Comparison of ENCODE assay signal across 9 mouse cellular contexts in genomic region chr1:154102871-154103596, GRCm38 (mm10).
DNase-seq lines count a peak whose midpoint lies in the region; ATAC-seq and TF ChIP-seq lines count a peak whose summit lies in the region.
"Had no signal": no experiment of that assay in that cellular context is flagged by ENCODE, and none has a peak within 500 bp of the region (broad histone marks: within the 10 kb centered on the region; RNA-seq: fewer than 3 reads in every experiment).

No protein-coding gene starts in this region.

- no peaks in the 10 kb centered on the region for H3K36me3 ChIP-seq in hindbrain, embryonic 14.5 days (replicated peaks; ENCODE audit: control insufficient read depth, insufficient read depth)
- H3K36me3 ChIP-seq in stomach, embryonic 14.5 days (ENCODE audit: control insufficient read depth, insufficient read depth, low read length) = no peaks in the 10 kb centered on the region

- H3K4me3 ChIP-seq in cerebellum, adult 2 months (replicated peaks; ENCODE audit: insufficient read depth, low read depth, low read length) = no peak overlapping the region
- no peak overlapping the region for H3K4me3 ChIP-seq in hindbrain, embryonic 14.5 days (replicated peaks; ENCODE audit: low read length)
- no peak overlapping the region for H3K4me3 ChIP-seq in stomach, embryonic 14.5 days (ENCODE audit: low read depth, low read length)

- WGBS in cerebellum, adult 2 months = 12% methylated on average over 15 of the region's 15 CpGs
- WGBS in hindbrain, embryonic 14.5 days = 25% methylated on average over 15 of the region's 15 CpGs
- WGBS in stomach, embryonic 14.5 days = 37% methylated on average over 15 of the region's 15 CpGs

- peak overlapping the region; percentile 62; the same call in 1 of the 2 replicates for H3K27ac ChIP-seq in cerebellum, adult 2 months (ENCODE audit: insufficient read depth, low read length)
- peak overlapping the region; percentile 63 for H3K27ac ChIP-seq in hindbrain, embryonic 14.5 days
- H3K27ac ChIP-seq in stomach, embryonic 14.5 days (ENCODE audit: low read length) = peak overlapping the region; percentile 49; the same call in 1 of the 2 replicates
- H3K27ac ChIP-seq: macrophage had no signal

- no peaks in the 10 kb centered on the region for H3K9me3 ChIP-seq in hindbrain, embryonic 14.5 days (ENCODE audit: control insufficient read depth, low read length)
- no peaks in the 10 kb centered on the region for H3K9me3 ChIP-seq in stomach, embryonic 14.5 days (ENCODE audit: control insufficient read depth, low read depth, low read length)

- TF ChIP-seq POLR2A in cerebellum, adult 2 months (IDR thresholded peaks at IDR 0.05; ENCODE audit: borderline replicate concordance, insufficient read depth, low read length) = no peak

- no peak overlapping the region for H3K9ac ChIP-seq in hindbrain, embryonic 14.5 days
- no peak overlapping the region for H3K9ac ChIP-seq in stomach, embryonic 14.5 days (replicated peaks; ENCODE audit: low read depth, low read length)

- no peaks in the 10 kb centered on the region for H3K27me3 ChIP-seq in cerebellum, adult 2 months (ENCODE audit: control insufficient read depth, insufficient read depth, low read length)
- H3K27me3 ChIP-seq in hindbrain, embryonic 14.5 days (ENCODE audit: control insufficient read depth, insufficient read depth, low read length) = no peaks in the 10 kb centered on the region
- no peaks in the 10 kb centered on the region for H3K27me3 ChIP-seq in stomach, embryonic 14.5 days (ENCODE audit: control insufficient read depth, insufficient read depth, low read length)

- peak; percentile 59 for DNase-seq in adrenal gland, postnatal 10 days
- DNase-seq in cerebellum, adult 2 months = peak; percentile 65 to 76
- DNase-seq in frontal cortex, postnatal 36 days (ENCODE audit: low spot score in 2 of 2) = peak; percentile 78 to 82
- peak; percentile 67 for DNase-seq in hindbrain, embryonic 14.5 days (ENCODE audit: low spot score)
- DNase-seq in layer of hippocampus, adult 9-11 months = peak; percentile 89
- peak; percentile 12 for DNase-seq in mesoderm, embryonic 11.5 days (ENCODE audit: low read depth, low spot score)

- 0 out of 2 replicates have a peak overlapping the region, but pooled peaks have one; percentile 19 for H3K4me2 ChIP-seq in hindbrain, embryonic 14.5 days (replicated peaks)
- peak overlapping the region; percentile 10; the same call in 1 of the 2 replicates for H3K4me2 ChIP-seq in stomach, embryonic 14.5 days (replicated peaks; ENCODE audit: low read depth, low read length)

- peak; percentile 91 for ATAC-seq in hindbrain, embryonic 14.5 days (ENCODE audit: low FRiP score)
- peak; percentile 63; the same call in 1 of the 2 replicates for ATAC-seq in stomach, embryonic 14.5 days (ENCODE audit: insufficient number of reproducible peaks, insufficient read depth, low FRiP score, low read depth)
- no peak for ATAC-seq in monocyte, adult 5-6 weeks (replicated peaks; ENCODE audit: insufficient number of reproducible peaks, low FRiP score, low TSS enrichment, poor library complexity, severe bottlenecking)

- peaks cover 9% of the 10 kb centered on the region; the same call in 1 of the 2 replicates for H3K4me1 ChIP-seq in cerebellum, adult 2 months (ENCODE audit: control insufficient read depth, insufficient read depth, low read length)
- peaks cover 19% of the 10 kb centered on the region for H3K4me1 ChIP-seq in hindbrain, embryonic 14.5 days (replicated peaks; ENCODE audit: control insufficient read depth, insufficient read depth, low read length)
- H3K4me1 ChIP-seq in stomach, embryonic 14.5 days (ENCODE audit: control insufficient read depth, insufficient read depth, low read length) = 0 out of 2 replicates have a peak, but pooled peaks cover 9% of the 10 kb centered on the region

- TF ChIP-seq CTCF in cerebellum, adult 2 months (IDR thresholded peaks at IDR 0.05; ENCODE audit: borderline replicate concordance, insufficient read depth, low read depth, low read length) = no peak

Comparison
In these comparisons a context has a peak if more than half of its experiments do, and no peak if none do; other contexts are left out.
1. DNase-seq: peak in every context shown above with its lines; median percentile 89 in layer of hippocampus, adult 9-11 months; 80 in frontal cortex, postnatal 36 days; 70 in cerebellum, adult 2 months; 67 in hindbrain, embryonic 14.5 days; 59 in adrenal gland, postnatal 10 days; 12 in mesoderm, embryonic 11.5 days.